9 mouse cellular contexts compared by ENCODE assay signal in genomic region chr6:122308136-122308504, GRCm38 (mm10). TPM values are rescaled to one million over a fixed set of nuclear protein-coding genes. Genes with fewer than 3 reads are reported as not detected.
DNase-seq lines count a peak whose midpoint lies in the region; ATAC-seq lines count a peak whose summit lies in the region.
"Had no signal": no experiment of that assay in that cellular context is flagged by ENCODE, and none has a peak within 500 bp of the region (broad histone marks: within the 10 kb centered on the region; RNA-seq: fewer than 3 reads in every experiment).

No protein-coding gene starts in this region.

- H3K27ac ChIP-seq in liver, embryonic 11.5 days (ENCODE audit: low read depth, low read length): no peak overlapping the region
- H3K27ac ChIP-seq in forebrain, embryonic 12.5 days: no peak overlapping the region
- no peak overlapping the region for H3K27ac ChIP-seq in intestine, embryonic 16.5 days (ENCODE audit: low read length)
- peak overlapping the region; percentile 43; the same call in 1 of the 2 replicates for H3K27ac ChIP-seq in midbrain, embryonic 16.5 days (ENCODE audit: low read length)

- no peaks in the 10 kb centered on the region for H3K9me3 ChIP-seq in liver, embryonic 11.5 days (ENCODE audit: control insufficient read depth, low read length)
- H3K9me3 ChIP-seq in forebrain, embryonic 12.5 days: no peaks in the 10 kb centered on the region
- H3K9me3 ChIP-seq in intestine, embryonic 16.5 days (ENCODE audit: control insufficient read depth, low read length): no peaks in the 10 kb centered on the region
- H3K9me3 ChIP-seq in midbrain, embryonic 16.5 days (replicated peaks; ENCODE audit: control insufficient read depth, low read length, poor library complexity, severe bottlenecking): no peaks in the 10 kb centered on the region

- WGBS in liver, embryonic 11.5 days: 68% methylated on average over 6 of the region's 6 CpGs
- WGBS in forebrain, embryonic 12.5 days: 68% methylated on average over 6 of the region's 6 CpGs
- 66% methylated on average over 6 of the region's 6 CpGs for WGBS in intestine, embryonic 16.5 days
- WGBS in midbrain, embryonic 16.5 days: 66% methylated on average over 6 of the region's 6 CpGs

- ATAC-seq in liver, embryonic 11.5 days (replicated peaks; ENCODE audit: low FRiP score): peak; percentile 4
- ATAC-seq in forebrain, embryonic 12.5 days (ENCODE audit: low FRiP score): peak; percentile 33; the same call in 1 of the 2 replicates
- ATAC-seq in intestine, embryonic 16.5 days: peak; percentile 22
- no peak for ATAC-seq in midbrain, embryonic 16.5 days
- ATAC-seq in frontal cortex, adult (ENCODE audit: low TSS enrichment): no peak
- no peak for ATAC-seq in megakaryocyte-erythroid progenitor cell, adult 5-6 weeks (replicated peaks; ENCODE audit: low FRiP score, low TSS enrichment, poor library complexity, severe bottlenecking)

- peaks cover 14% of the 10 kb centered on the region for H3K4me1 ChIP-seq in liver, embryonic 11.5 days (replicated peaks; ENCODE audit: control insufficient read depth, insufficient read depth, low read length)
- H3K4me1 ChIP-seq in forebrain, embryonic 12.5 days: peaks cover 19% of the 10 kb centered on the region
- peaks cover 11% of the 10 kb centered on the region; the same call in 1 of the 2 replicates for H3K4me1 ChIP-seq in intestine, embryonic 16.5 days (ENCODE audit: control insufficient read depth, insufficient read depth, low read length)
- H3K4me1 ChIP-seq in midbrain, embryonic 16.5 days (ENCODE audit: control insufficient read depth, insufficient read depth, low read length): peaks cover 18% of the 10 kb centered on the region

- no peaks in the 10 kb centered on the region; the same call in 1 of the 2 replicates for H3K36me3 ChIP-seq in liver, embryonic 11.5 days (ENCODE audit: control insufficient read depth, insufficient read depth, low read length)
- H3K36me3 ChIP-seq in forebrain, embryonic 12.5 days (replicated peaks): peaks cover 2% of the 10 kb centered on the region
- H3K36me3 ChIP-seq in intestine, embryonic 16.5 days (ENCODE audit: control insufficient read depth, insufficient read depth, low read length): no peaks in the 10 kb centered on the region
- H3K36me3 ChIP-seq in midbrain, embryonic 16.5 days (ENCODE audit: control insufficient read depth, insufficient read depth, low read length): no peaks in the 10 kb centered on the region

- no peak overlapping the region for H3K4me3 ChIP-seq in liver, embryonic 11.5 days (ENCODE audit: low read depth, low read length)
- peak overlapping the region; percentile 75 for H3K4me3 ChIP-seq in forebrain, embryonic 12.5 days (replicated peaks)
- H3K4me3 ChIP-seq in intestine, embryonic 16.5 days (ENCODE audit: low read length): peak overlapping the region; percentile 93
- peak overlapping the region; percentile 65; the same call in 1 of the 2 replicates for H3K4me3 ChIP-seq in midbrain, embryonic 16.5 days (ENCODE audit: low read depth, low read length)

- no peaks in the 10 kb centered on the region for H3K27me3 ChIP-seq in liver, embryonic 11.5 days (replicated peaks; ENCODE audit: control insufficient read depth, insufficient read depth, low read length)
- H3K27me3 ChIP-seq in forebrain, embryonic 12.5 days: no peaks in the 10 kb centered on the region
- no peaks in the 10 kb centered on the region for H3K27me3 ChIP-seq in intestine, embryonic 16.5 days (replicated peaks; ENCODE audit: control insufficient read depth, insufficient read depth, low read length)
- no peaks in the 10 kb centered on the region for H3K27me3 ChIP-seq in midbrain, embryonic 16.5 days (ENCODE audit: control insufficient read depth, insufficient read depth, low read depth, low read length)

- no peak for DNase-seq in liver, embryonic 11.5 days (ENCODE audit: low spot score)
- no peak for DNase-seq in liver
- no peak for DNase-seq in layer of hippocampus, adult 9-11 months

- peak overlapping the region; percentile 0; the same call in 1 of the 2 replicates for H3K4me2 ChIP-seq in liver, embryonic 11.5 days
- 0 out of 2 replicates have a peak overlapping the region, but pooled peaks have one; percentile 9 for H3K4me2 ChIP-seq in forebrain, embryonic 12.5 days
- no peak overlapping the region; the same call in 1 of the 2 replicates for H3K4me2 ChIP-seq in intestine, embryonic 16.5 days (ENCODE audit: low read depth, low read length)
- H3K4me2 ChIP-seq in midbrain, embryonic 16.5 days (ENCODE audit: low read length): peak overlapping the region; percentile 15

- no peak overlapping the region for H3K9ac ChIP-seq in liver, embryonic 11.5 days (ENCODE audit: low read depth, low read length)
- H3K9ac ChIP-seq in forebrain, embryonic 12.5 days: no peak overlapping the region; the same call in 1 of the 2 replicates
- no peak overlapping the region for H3K9ac ChIP-seq in intestine, embryonic 16.5 days (ENCODE audit: low read depth, low read length)
- no peak overlapping the region for H3K9ac ChIP-seq in midbrain, embryonic 16.5 days (ENCODE audit: low read depth, low read length)

RNA-seq across cellular contexts. Expression of gene M6pr, which starts 0.4 kb away (rescaled TPM):
- polyA plus RNA-seq in liver, embryonic 11.5 days (2014; fragmentation: Nextera tagmentation; extraction: Ambion mirVana): 154 and 168 TPM in 2 replicates
- 68.7 and 70.6 TPM in 2 replicates for polyA plus RNA-seq in forebrain, embryonic 12.5 days (2016; fragmentation: Nextera tagmentation; extraction: Ambion mirVana)
- 142 and 147 TPM in 2 replicates for polyA plus RNA-seq in intestine, embryonic 16.5 days (2015; fragmentation: Nextera tagmentation; extraction: Ambion mirVana)
- polyA plus RNA-seq in midbrain, embryonic 16.5 days (2015; fragmentation: Nextera tagmentation; extraction: Ambion mirVana): 50.5 and 54.1 TPM in 2 replicates
- 160 and 166 TPM in 2 replicates for total RNA-seq in megakaryocyte-erythroid progenitor cell, adult 5-6 weeks (2014; fragmentation: Nextera tagmentation)
- total RNA-seq in megakaryocyte-erythroid progenitor cell, adult 5-6 weeks (2017): 303 and 354 TPM in 2 replicates

RNA-seq across cellular contexts. Expression of gene Klrg1, which starts 25.4 kb away (rescaled TPM):
- not detected in 2 replicates for polyA plus RNA-seq in liver, embryonic 11.5 days (2014; fragmentation: Nextera tagmentation; extraction: Ambion mirVana)
- 0.18 and 0.32 TPM in 2 replicates for polyA plus RNA-seq in forebrain, embryonic 12.5 days (2016; fragmentation: Nextera tagmentation; extraction: Ambion mirVana)
- not detected in 2 replicates for polyA plus RNA-seq in intestine, embryonic 16.5 days (2015; fragmentation: Nextera tagmentation; extraction: Ambion mirVana)
- 1.4 and 1.6 TPM in 2 replicates for polyA plus RNA-seq in midbrain, embryonic 16.5 days (2015; fragmentation: Nextera tagmentation; extraction: Ambion mirVana)
- total RNA-seq in megakaryocyte-erythroid progenitor cell, adult 5-6 weeks (2014; fragmentation: Nextera tagmentation): not detected in 2 replicates
- total RNA-seq in megakaryocyte-erythroid progenitor cell, adult 5-6 weeks (2017): not detected in 2 replicates
- total RNA-seq: gastrocnemius, postnatal 10 days had no signal

RNA-seq across cellular contexts. Expression of gene Phc1, which starts 32.2 kb away (rescaled TPM):
- 12.4 and 14.7 TPM in 2 replicates for polyA plus RNA-seq in liver, embryonic 11.5 days (2014; fragmentation: Nextera tagmentation; extraction: Ambion mirVana)
- 34.4 and 37.5 TPM in 2 replicates for polyA plus RNA-seq in forebrain, embryonic 12.5 days (2016; fragmentation: Nextera tagmentation; extraction: Ambion mirVana)
- polyA plus RNA-seq in intestine, embryonic 16.5 days (2015; fragmentation: Nextera tagmentation; extraction: Ambion mirVana): 7.2 and 7.4 TPM in 2 replicates
- polyA plus RNA-seq in midbrain, embryonic 16.5 days (2015; fragmentation: Nextera tagmentation; extraction: Ambion mirVana): 32.2 and 34.2 TPM in 2 replicates
- 22.4 and 38.2 TPM in 2 replicates for total RNA-seq in megakaryocyte-erythroid progenitor cell, adult 5-6 weeks (2014; fragmentation: Nextera tagmentation)
- total RNA-seq in megakaryocyte-erythroid progenitor cell, adult 5-6 weeks (2017): 11.7 and 15.7 TPM in 2 replicates

Comparison
In these comparisons a context has a peak if more than half of its experiments do, and no peak if none do; other contexts are left out.
1. ATAC-seq: peak in liver, embryonic 11.5 days (single experiment), forebrain, embryonic 12.5 days (single experiment) and intestine, embryonic 16.5 days (single experiment); none in midbrain, embryonic 16.5 days (single experiment), frontal cortex, adult (single experiment) and megakaryocyte-erythroid progenitor cell, adult 5-6 weeks (single experiment).